Mouse (Mus musculus) erythroblast, embryonic 14.5 days (primary cell): ENCODE measurements around the gene Abcc5.

ENCODE experiments used
- GATA1 ChIP-seq: IDR thresholded peaks from 2 replicates; pipeline ENCODE4 v1.6.1; 2012; ENCODE audit warnings: low read length, inconsistent platforms, mixed read lengths
- TAL1 ChIP-seq: IDR thresholded peaks from 3 replicates; pipeline ENCODE4 v1.6.1; 2012; ENCODE audit warnings: low read length, inconsistent platforms, mixed read lengths

GRCm38 (mm10) chr16:20381031-20381430, 45.2 kb downstream of the Abcc5 start:
- TF ChIP-seq GATA1 = no peak
- TF ChIP-seq TAL1 = no peak
